In the genomic region with DNA sequence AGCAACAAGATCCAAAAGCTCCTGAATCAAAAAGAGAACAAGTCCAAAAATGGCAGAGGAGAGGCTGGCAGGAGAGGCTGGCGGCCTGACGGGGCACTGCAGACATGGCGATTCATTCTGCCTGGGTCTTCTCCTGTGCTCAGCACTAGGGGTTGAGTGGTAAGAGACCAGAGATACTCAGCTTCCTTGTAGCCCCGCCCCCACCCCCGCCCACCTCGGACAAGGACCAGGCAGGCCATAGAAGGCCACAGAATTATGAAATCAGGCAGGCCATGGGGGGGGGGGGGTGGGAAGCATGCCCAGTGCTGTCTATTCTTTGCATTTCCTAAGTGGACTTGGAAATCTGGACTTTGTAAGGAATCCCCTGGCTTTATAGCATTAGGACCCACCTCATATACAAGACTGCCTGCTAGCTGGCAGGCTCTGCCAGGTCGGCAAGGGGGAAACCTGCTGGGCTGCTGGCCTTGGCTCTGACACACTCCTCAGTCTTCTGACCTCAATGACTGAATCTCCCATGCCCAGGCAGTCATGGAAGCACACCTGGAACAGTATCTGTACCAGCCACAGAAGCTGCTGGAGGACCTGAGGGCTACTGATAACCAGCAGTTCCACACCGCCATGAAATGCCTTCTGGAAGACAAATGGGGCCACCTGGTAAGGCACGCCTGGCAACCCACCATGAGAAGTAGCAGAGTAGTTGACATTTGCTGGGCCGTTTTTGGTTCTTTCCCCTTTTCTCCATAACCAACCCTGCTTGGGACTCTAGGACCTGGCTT, we compare ENCODE assay signal across 31 mouse cellular contexts. TPM values are rescaled to one million over a fixed set of nuclear protein-coding genes. Genes with fewer than 3 reads are reported as not detected.
A peak's percentile ranks its signal among the peaks of the same experiment; 100 is the strongest.
DNase-seq lines count a peak whose midpoint lies in the region; ATAC-seq and TF ChIP-seq lines count a peak whose summit lies in the region.
"Had no signal": no experiment of that assay in that cellular context is flagged by ENCODE, and none has a peak within 500 bp of the region (broad histone marks: within the 10 kb centered on the region; RNA-seq: fewer than 3 reads in every experiment).

No protein-coding gene starts in this region.

- no peak overlapping the region for H3K4me3 ChIP-seq in liver, postnatal 0 days (ENCODE audit: low read depth, low read length)
- H3K4me3 ChIP-seq in MEL (ENCODE audit: control insufficient read depth in 1 of 2, insufficient read depth in 1 of 2, low read depth in 2 of 2, low read length in 2 of 2) = no peak overlapping the region
- no peak overlapping the region for H3K4me3 ChIP-seq in liver, embryonic 12.5 days
- H3K4me3 ChIP-seq in hindbrain, embryonic 13.5 days = no peak overlapping the region
- H3K4me3 ChIP-seq: embryonic facial prominence, embryonic 13.5 days; forebrain, embryonic 10.5 days; heart, embryonic 12.5 days; layer of hippocampus, adult 2 months; left cerebral cortex, adult 2 months; limb, embryonic 13.5 days; stomach, embryonic 15.5 days had no signal

- no peak overlapping the region for H3K4me2 ChIP-seq in liver, postnatal 0 days (ENCODE audit: low read depth, low read length)
- no peak overlapping the region for H3K4me2 ChIP-seq in liver, embryonic 12.5 days
- H3K4me2 ChIP-seq in hindbrain, embryonic 13.5 days = no peak overlapping the region
- H3K4me2 ChIP-seq: embryonic facial prominence, embryonic 13.5 days; heart, embryonic 12.5 days; hindbrain, embryonic 14.5 days; limb, embryonic 13.5 days; lung, embryonic 14.5 days; midbrain, embryonic 11.5 days; stomach, embryonic 15.5 days had no signal

- H3K36me3 ChIP-seq in liver, postnatal 0 days (replicated peaks; ENCODE audit: insufficient read depth, low read length) = no peaks in the 10 kb centered on the region
- H3K36me3 ChIP-seq in MEL (ENCODE audit: control insufficient read depth in 1 of 2, insufficient read depth in 2 of 2, low read length in 2 of 2) = no peaks in the 10 kb centered on the region
- H3K36me3 ChIP-seq in liver, embryonic 12.5 days = no peaks in the 10 kb centered on the region
- no peaks in the 10 kb centered on the region for H3K36me3 ChIP-seq in hindbrain, embryonic 13.5 days
- H3K36me3 ChIP-seq: embryonic facial prominence, embryonic 13.5 days; forebrain, embryonic 10.5 days; G1E; heart, embryonic 12.5 days; limb, embryonic 13.5 days; stomach, embryonic 15.5 days had no signal

- DNase-seq in liver (peak; percentile 10), MEL (ENCODE audit: low read depth, low spot score) (no peak)
- no peak for DNase-seq in liver, postnatal 0 days
- DNase-seq: cerebellum, adult 18-20 months; cerebellum, postnatal 10 days; forebrain, postnatal 0 days; gastrocnemius, postnatal 10 days; heart, adult 18-20 months; heart, postnatal 4 days; kidney, adult 11 months; kidney, postnatal 36 days; lung, embryonic 14.5 days; right cerebral cortex, postnatal 25 days; thymus, adult 18-20 months; thymus, postnatal 25 days had no signal

- no peak overlapping the region for H3K27ac ChIP-seq in liver, postnatal 0 days (ENCODE audit: low read depth)
- no peak overlapping the region for H3K27ac ChIP-seq in MEL (ENCODE audit: control insufficient read depth, low read depth, low read length)
- H3K27ac ChIP-seq in liver, embryonic 12.5 days = no peak overlapping the region
- H3K27ac ChIP-seq in hindbrain, embryonic 13.5 days = no peak overlapping the region
- H3K27ac ChIP-seq: embryonic facial prominence, embryonic 13.5 days; forebrain, embryonic 10.5 days; hindbrain, embryonic 14.5 days; layer of hippocampus, adult 2 months; left cerebral cortex, adult 2 months; limb, embryonic 13.5 days; stomach, embryonic 15.5 days had no signal

- 60% methylated on average over 10 of the region's 10 CpGs for WGBS in liver, postnatal 0 days (ENCODE audit: insufficient replicate concordance)
- 41% methylated on average over 10 of the region's 10 CpGs for WGBS in liver, embryonic 12.5 days (ENCODE audit: insufficient replicate concordance)
- WGBS in hindbrain, embryonic 13.5 days = 74% methylated on average over 10 of the region's 10 CpGs

- TF ChIP-seq RAD21 in MEL (IDR thresholded peaks at IDR 0.05; ENCODE audit: low read depth, low read length) = no peak

- no peak for ATAC-seq in liver, postnatal 0 days
- ATAC-seq in liver, embryonic 12.5 days = peak; percentile 74
- ATAC-seq in megakaryocyte progenitor cell, adult 5-6 weeks (replicated peaks; ENCODE audit: poor library complexity) = peak; percentile 23
- no peak for ATAC-seq in inflammation-experienced regulatory T-cells, adult 6 months
- no peak for ATAC-seq in hindbrain, embryonic 13.5 days (ENCODE audit: low FRiP score)
- ATAC-seq: forebrain, postnatal 0 days; midbrain, embryonic 16.5 days had no signal

- H3K9ac ChIP-seq in liver, postnatal 0 days (replicated peaks) = no peak overlapping the region
- H3K9ac ChIP-seq in MEL (ENCODE audit: control insufficient read depth, low read depth, low read length, poor library complexity, severe bottlenecking) = no peak overlapping the region
- no peak overlapping the region for H3K9ac ChIP-seq in liver, embryonic 12.5 days
- H3K9ac ChIP-seq in hindbrain, embryonic 13.5 days = no peak overlapping the region
- H3K9ac ChIP-seq: embryonic facial prominence, embryonic 13.5 days; forebrain, postnatal 0 days; heart, embryonic 12.5 days; hindbrain, embryonic 14.5 days; limb, embryonic 13.5 days; lung, embryonic 14.5 days; stomach, embryonic 15.5 days had no signal

- H3K79me2 ChIP-seq in MEL (ENCODE audit: control insufficient read depth, insufficient read depth, low read length, poor library complexity) = no peaks in the 10 kb centered on the region

- H3K4me1 ChIP-seq in liver, postnatal 0 days (ENCODE audit: insufficient read depth) = no peaks in the 10 kb centered on the region
- no peaks in the 10 kb centered on the region for H3K4me1 ChIP-seq in MEL (ENCODE audit: control insufficient read depth in 1 of 2, insufficient read depth in 2 of 2, low read length in 2 of 2)
- peaks cover 14% of the 10 kb centered on the region for H3K4me1 ChIP-seq in liver, embryonic 12.5 days
- no peaks in the 10 kb centered on the region for H3K4me1 ChIP-seq in hindbrain, embryonic 13.5 days (replicated peaks)
- H3K4me1 ChIP-seq: embryonic facial prominence, embryonic 13.5 days; forebrain, embryonic 10.5 days; heart, embryonic 12.5 days; limb, embryonic 13.5 days; stomach, embryonic 15.5 days had no signal

- H3K27me3 ChIP-seq in liver, postnatal 0 days (ENCODE audit: insufficient read depth, low read length) = no peaks in the 10 kb centered on the region
- H3K27me3 ChIP-seq in MEL (ENCODE audit: control insufficient read depth in 1 of 2, insufficient read depth in 2 of 2, low read length in 2 of 2) = no peaks in the 10 kb centered on the region; a peak in 1 of 4 replicates
- H3K27me3 ChIP-seq in liver, embryonic 12.5 days (replicated peaks) = peaks cover 5% of the 10 kb centered on the region; the same call in 1 of the 2 replicates
- no peaks in the 10 kb centered on the region for H3K27me3 ChIP-seq in hindbrain, embryonic 13.5 days
- H3K27me3 ChIP-seq: embryonic facial prominence, embryonic 13.5 days; limb, embryonic 13.5 days; stomach, embryonic 15.5 days had no signal

- TF ChIP-seq POLR2A in MEL (IDR thresholded peaks at IDR 0.05; ENCODE audit: control insufficient read depth in 1 of 2, insufficient read depth in 1 of 2, low read depth in 1 of 2, low read length in 2 of 2, poor library complexity in 1 of 2) = no peak

- no peak for TF ChIP-seq CTCF in liver, postnatal 0 days (IDR thresholded peaks at IDR 0.05; ENCODE audit: low read depth)
- no peak for TF ChIP-seq CTCF in MEL (IDR thresholded peaks at IDR 0.05 in 2 of 3, conservative IDR thresholded peaks at IDR 0.05 in 1 of 3; ENCODE audit: control insufficient read depth in 1 of 3, insufficient read depth in 1 of 3, low read depth in 2 of 3, low read length in 3 of 3, poor library complexity in 1 of 3, severe bottlenecking in 1 of 3)

- no peaks in the 10 kb centered on the region for H3K9me3 ChIP-seq in liver, postnatal 0 days (ENCODE audit: low read length)
- no peaks in the 10 kb centered on the region for H3K9me3 ChIP-seq in MEL (replicated peaks; ENCODE audit: insufficient read depth, low read length)
- no peaks in the 10 kb centered on the region for H3K9me3 ChIP-seq in liver, embryonic 12.5 days (replicated peaks)
- H3K9me3 ChIP-seq in hindbrain, embryonic 13.5 days = no peaks in the 10 kb centered on the region
- H3K9me3 ChIP-seq: embryonic facial prominence, embryonic 13.5 days; forebrain, embryonic 10.5 days; G1E; heart, embryonic 12.5 days; limb, embryonic 13.5 days; stomach, embryonic 15.5 days had no signal

- TF ChIP-seq EP300 in liver, postnatal 0 days (IDR thresholded peaks at IDR 0.05; ENCODE audit: low read depth) = no peak
- TF ChIP-seq EP300 in MEL (IDR thresholded peaks at IDR 0.05; ENCODE audit: low read depth in 1 of 2, low read length in 2 of 2) = no peak

TF ChIP-seq in MEL, 35 proteins besides CTCF, POLR2A, EP300 and RAD21:
- TF ChIP-seq NELFE (IDR thresholded peaks at IDR 0.05; ENCODE audit: low read depth, low read length) (no peak), TAL1 (IDR thresholded peaks at IDR 0.05; ENCODE audit: low read length) (peak; percentile 40; the same call in 1 of the 2 replicates), TCF12 (IDR thresholded peaks at IDR 0.05; ENCODE audit: low read depth, low read length) (peak; percentile 69)

RNA-seq across cellular contexts. Expression of gene Otoa, which starts 17.4 kb away (rescaled TPM):
- polyA plus RNA-seq in liver, postnatal 0 days (2015; fragmentation: Nextera tagmentation; extraction: Ambion mirVana) = 0.04 TPM in 1 of 2 replicates, not detected in the other
- total RNA-seq in MEL (2012; rRNA removed) = 0.13 and 0.23 TPM in 2 replicates
- polyA plus RNA-seq in MEL (2012; ENCODE audit: insufficient read depth in 1 of 2, insufficient read length in 2 of 2, low read depth in 1 of 2, low replicate concordance in 2 of 2, missing spikeins in 1 of 2) = under 1 TPM in 1 of 2 experiments, not detected in 1; 0.04 TPM
- polyA plus RNA-seq in liver, embryonic 12.5 days (2016; fragmentation: Nextera tagmentation; extraction: Ambion mirVana) = 0.06 TPM in 1 of 2 replicates, not detected in the other
- total RNA-seq in megakaryocyte progenitor cell, adult 5-6 weeks (2015) = 0.05 and 0.07 TPM in 2 replicates
- total RNA-seq in megakaryocyte progenitor cell, adult 5-6 weeks (2017) = 0.12 and 0.20 TPM in 2 replicates
- not detected for polyA plus RNA-seq in inflammation-experienced regulatory T-cells, adult 6 months (2017; shearing (Covaris generic))
- polyA plus RNA-seq in hindbrain, embryonic 13.5 days (2015; fragmentation: Nextera tagmentation; extraction: Ambion mirVana) = 0.25 and 0.53 TPM in 2 replicates
- polyA plus RNA-seq: heart, embryonic 12.5 days; kidney, embryonic 14.5 days had no signal

RNA-seq across cellular contexts. Expression of gene Igsf6, which starts 24.4 kb away (rescaled TPM):
- polyA plus RNA-seq in liver, postnatal 0 days (2015; fragmentation: Nextera tagmentation; extraction: Ambion mirVana) = 12.4 and 14.6 TPM in 2 replicates
- total RNA-seq in MEL (2012; rRNA removed) = 0.08 and 0.10 TPM in 2 replicates
- polyA plus RNA-seq in MEL (2012; ENCODE audit: insufficient read depth in 1 of 2, insufficient read length in 2 of 2, low read depth in 1 of 2, low replicate concordance in 2 of 2, missing spikeins in 1 of 2) = under 1 TPM in 1 of 2 experiments, not detected in 1; 0.42 TPM
- 6.6 and 7.6 TPM in 2 replicates for polyA plus RNA-seq in liver, embryonic 12.5 days (2016; fragmentation: Nextera tagmentation; extraction: Ambion mirVana)
- 415 and 476 TPM in 2 replicates for total RNA-seq in megakaryocyte progenitor cell, adult 5-6 weeks (2015)
- 342 and 360 TPM in 2 replicates for total RNA-seq in megakaryocyte progenitor cell, adult 5-6 weeks (2017)
- polyA plus RNA-seq in inflammation-experienced regulatory T-cells, adult 6 months (2017; shearing (Covaris generic)) = 1 to 10 TPM in 1 of 3 experiments, under 1 TPM in 2; 0.26 to 2.6 (median 0.61) TPM
- polyA plus RNA-seq in hindbrain, embryonic 13.5 days (2015; fragmentation: Nextera tagmentation; extraction: Ambion mirVana) = 1.2 and 1.3 TPM in 2 replicates

Comparison
In these comparisons a context has a peak if more than half of its experiments do, and no peak if none do; other contexts are left out.
1. ATAC-seq: peak in liver, embryonic 12.5 days (single experiment) and megakaryocyte progenitor cell, adult 5-6 weeks (single experiment); none in liver, postnatal 0 days (single experiment), inflammation-experienced regulatory T-cells, adult 6 months (single experiment) and hindbrain, embryonic 13.5 days (single experiment).